Mouse (Mus musculus): Measurements from ENCODE around the gene Slc9a9.

- no peak for TF ChIP-seq CTCF (IDR thresholded peaks at IDR 0.05; ENCODE audit: control insufficient read depth, insufficient read depth, low read length)
- TF ChIP-seq POLR2A (IDR thresholded peaks at IDR 0.05; ENCODE audit: borderline replicate concordance, control insufficient read depth, low read depth, low read length), result no peak
Observed at GRCm38 (mm10) chr9:95167806-95168205, 498.1 kb downstream of the Slc9a9 start.

Data from bone marrow, adult 2 months (tissue).